Mouse (Mus musculus) left cerebral cortex, postnatal 4 days (tissue): ENCODE data around the gene Myof. TPM values are rescaled to one million over a fixed set of nuclear protein-coding genes. Genes with fewer than 3 reads are reported as not detected.

ENCODE experiments used
- DNase-seq: peaks from one replicate; pipeline ENCODE4 v3.0.0-alpha.2; 2022
- intact Hi-C: fragments of 180-260 bp; cut with DNase I; formaldehyde crosslinking; loops from one replicate; pipeline ENCODE4 v1.15.1; 2025
- total RNA-seq, 2 experiments: library from RNA; stranded (reverse); gene quantifications; 2 replicates each; pipeline ENCODE4 v1.2.3; 2021

The Myof gene
- 1 to 10 TPM; 8.0 to 8.9 TPM for total RNA-seq

- intact Hi-C loops, result no loop called here
- peak; percentile 36 for DNase-seq
Observed at GRCm38 (mm10) chr19:38043281-38043981, at the start of gene Myof. Myof (minus strand) TSS chr19:38043577.

- intact Hi-C loops, result no loop called here
- DNase-seq, result no peak
Observed at GRCm38 (mm10) chr19:38091512-38091985, 48.2 kb upstream of the Myof start.

- intact Hi-C loops, result no loop called here
- no peak for DNase-seq
Observed at GRCm38 (mm10) chr19:38089358-38089757, 46.0 kb upstream of the Myof start.

GRCm38 (mm10) chr19:38086948-38087551, 43.7 kb upstream of the Myof start:
- intact Hi-C loops, result no loop called here
- DNase-seq, result peak; percentile 54

GRCm38 (mm10) chr19:38085841-38086240, 42.5 kb upstream of the Myof start:
- DNase-seq, result no peak

GRCm38 (mm10) chr19:38082931-38083525, 39.7 kb upstream of the Myof start:
- no peak for DNase-seq
- intact Hi-C loops, result no loop called here

More at GRCm38 (mm10) chr19:38085841-38086240, 42.5 kb upstream of the Myof start:
- intact Hi-C loops, result no loop called here

- intact Hi-C loops, result no loop called here
- no peak for DNase-seq
Observed at GRCm38 (mm10) chr19:38081361-38081760, 38.0 kb upstream of the Myof start.

- peak; percentile 13 for DNase-seq
- intact Hi-C loops, result loop anchor here (10.0 kb wide), 1 partner anchor 287 kb away; no protein-coding TSS in a partner anchor
Observed at GRCm38 (mm10) chr19:38077851-38078540, 34.6 kb upstream of the Myof start.

GRCm38 (mm10) chr19:38076251-38076650, 32.9 kb upstream of the Myof start:
- DNase-seq, result peak; percentile 64
- intact Hi-C loops, result loop anchor here (10.0 kb wide), 1 partner anchor 289 kb away; no protein-coding TSS in a partner anchor

GRCm38 (mm10) chr19:38075051-38075450, 31.7 kb upstream of the Myof start:
- intact Hi-C loops, result loop anchor here (10.0 kb wide), 1 partner anchor 290 kb away; no protein-coding TSS in a partner anchor
- DNase-seq, result no peak

GRCm38 (mm10) chr19:38073226-38073625, 29.8 kb upstream of the Myof start:
- DNase-seq, result no peak
- intact Hi-C loops, result loop anchor here (10.0 kb wide), 1 partner anchor 292 kb away; no protein-coding TSS in a partner anchor

GRCm38 (mm10) chr19:38064051-38064450, 20.7 kb upstream of the Myof start:
- DNase-seq, result no peak
- intact Hi-C loops, result no loop called here

- DNase-seq, result no peak
- intact Hi-C loops, result no loop called here
Observed at GRCm38 (mm10) chr19:38063201-38063600, 19.8 kb upstream of the Myof start.

- no peak for DNase-seq
- intact Hi-C loops, result loop anchor here (10.0 kb wide), 1 partner anchor 128 kb away; no protein-coding TSS in a partner anchor
Observed at GRCm38 (mm10) chr19:38056931-38057330, 13.6 kb upstream of the Myof start.

- intact Hi-C loops, result loop anchor here (10.0 kb wide), 1 partner anchor 129 kb away; no protein-coding TSS in a partner anchor
- DNase-seq, result no peak
Observed at GRCm38 (mm10) chr19:38056276-38056675, 12.9 kb upstream of the Myof start.

GRCm38 (mm10) chr19:38055798-38056197, 12.4 kb upstream of the Myof start:
- intact Hi-C loops, result loop anchor here (10.0 kb wide), 1 partner anchor 129 kb away; no protein-coding TSS in a partner anchor
- DNase-seq, result no peak

- intact Hi-C loops, result loop anchor here (10.0 kb wide), 1 partner anchor 130 kb away; no protein-coding TSS in a partner anchor
- peak; percentile 99 for DNase-seq
Observed at GRCm38 (mm10) chr19:38054720-38055192, 11.4 kb upstream of the Myof start, which contains the start of gene Cep55. Cep55 (plus strand) TSS chr19:38055011.

- no peak for DNase-seq
- intact Hi-C loops, result loop anchor here (10.0 kb wide), 1 partner anchor 131 kb away; no protein-coding TSS in a partner anchor
Observed at GRCm38 (mm10) chr19:38054149-38054719, 10.9 kb upstream of the Myof start.

GRCm38 (mm10) chr19:38053227-38054041, 10.1 kb upstream of the Myof start:
- DNase-seq, result peak; percentile 5

More at GRCm38 (mm10) chr19:38053227-38054041, 10.1 kb upstream of the Myof start:
- intact Hi-C loops, result loop anchor here (2.0 to 10.0 kb wide), 2 partner anchors 99 to 131 kb away; no protein-coding TSS in a partner anchor
